Mouse (Mus musculus) kidney, postnatal 36 days (tissue): ENCODE results near the gene Rapgef1.
"Not testable (repeated sequence)": the region's sequence is repeated elsewhere in the genome, so short reads cannot be mapped to it uniquely, and the experiment has no call there.

Experiments used
- DNase-seq, 2 experiments: peaks; one replicate each; pipeline ENCODE4 v3.0.0; 2021 to 2022; ENCODE audit warnings: mixed read lengths in 2 of 2

The Rapgef1 gene

GRCm38 (mm10) chr2:29623247-29624090, 3.9 kb downstream of the Rapgef1 start:
- DNase-seq, result no peak

- no peak for DNase-seq
Observed at GRCm38 (mm10) chr2:29624091-29624608, 4.6 kb downstream of the Rapgef1 start.

GRCm38 (mm10) chr2:29624739-29625138, 5.2 kb downstream of the Rapgef1 start:
- DNase-seq, result no peak

- DNase-seq, result no peak
Observed at GRCm38 (mm10) chr2:29625573-29626200, 6.2 kb downstream of the Rapgef1 start.

- no peak for DNase-seq
Observed at GRCm38 (mm10) chr2:29627337-29627736, 7.8 kb downstream of the Rapgef1 start.

- DNase-seq, result peak in 1 of 2 experiments; percentile 37
Observed at GRCm38 (mm10) chr2:29628186-29628585, 8.7 kb downstream of the Rapgef1 start.

GRCm38 (mm10) chr2:29628763-29629181, 9.3 kb downstream of the Rapgef1 start:
- DNase-seq, result no peak

GRCm38 (mm10) chr2:29629311-29629710, 9.8 kb downstream of the Rapgef1 start:
- no peak for DNase-seq

GRCm38 (mm10) chr2:29630141-29630771, 10.7 kb downstream of the Rapgef1 start:
- DNase-seq, result no peak

- DNase-seq, result no peak
Observed at GRCm38 (mm10) chr2:29631020-29631419, 11.5 kb downstream of the Rapgef1 start.

GRCm38 (mm10) chr2:29631564-29632167, 12.1 kb downstream of the Rapgef1 start:
- DNase-seq, result not testable (repeated sequence)

- no peak for DNase-seq
Observed at GRCm38 (mm10) chr2:29632168-29632662, 12.7 kb downstream of the Rapgef1 start.

GRCm38 (mm10) chr2:29633101-29633554, 13.6 kb downstream of the Rapgef1 start:
- DNase-seq, result peak; percentile 97 to 98

- no peak for DNase-seq
Observed at GRCm38 (mm10) chr2:29633782-29634181, 14.3 kb downstream of the Rapgef1 start.

- DNase-seq, result no peak
Observed at GRCm38 (mm10) chr2:29634541-29634940, 15.0 kb downstream of the Rapgef1 start.

GRCm38 (mm10) chr2:29635966-29636507, 16.5 kb downstream of the Rapgef1 start:
- DNase-seq, result no peak

GRCm38 (mm10) chr2:29637528-29637927, 18.0 kb downstream of the Rapgef1 start:
- DNase-seq, result no peak

- peak; percentile 34 to 61 for DNase-seq
Observed at GRCm38 (mm10) chr2:29639377-29639776, 19.9 kb downstream of the Rapgef1 start.

- DNase-seq, result no peak
Observed at GRCm38 (mm10) chr2:29639953-29640743, 20.6 kb downstream of the Rapgef1 start.

GRCm38 (mm10) chr2:29641707-29642106, 22.2 kb downstream of the Rapgef1 start:
- no peak for DNase-seq

- peak; percentile 65 to 80 for DNase-seq
Observed at GRCm38 (mm10) chr2:29643418-29643817, 23.9 kb downstream of the Rapgef1 start.
